Mouse (Mus musculus) olfactory bulb, adult 2 months (tissue): Measurements from ENCODE around the gene Mlxip. TPM values are rescaled to one million over a fixed set of nuclear protein-coding genes. Genes with fewer than 3 reads are reported as not detected.

Experiments
- H3K27ac ChIP-seq: fragments of 200-500 bp; 2 replicates; pipeline ENCODE4 v1.5.1; 2012; ENCODE audit warnings: low read depth, low read length; ENCODE audit not compliant: insufficient read depth
- H3K4me1 ChIP-seq: fragments of 200-500 bp; 2 replicates; pipeline ENCODE4 v1.6.1; 2012; ENCODE audit warnings: low read length; ENCODE audit not compliant: control insufficient read depth, insufficient read depth
- H3K4me3 ChIP-seq: fragments of 200-500 bp; 2 replicates; pipeline ENCODE4 v1.5.1; 2012; ENCODE audit warnings: mild to moderate bottlenecking, low read depth, low read length, moderate library complexity; ENCODE audit not compliant: insufficient read depth
- CTCF ChIP-seq: fragments of 200-500 bp; IDR thresholded peaks from 2 replicates; pipeline ENCODE4 v1.5.1; 2012; ENCODE audit warnings: low read depth, mild to moderate bottlenecking, low read length, moderate library complexity; ENCODE audit not compliant: insufficient read depth
- POLR2A ChIP-seq: fragments of 200-500 bp; IDR thresholded peaks from 2 replicates; pipeline ENCODE4 v1.6.1; 2012; ENCODE audit warnings: mild to moderate bottlenecking, low read depth, low read length, moderate library complexity; ENCODE audit not compliant: insufficient read depth
- WGBS: fragments of 180-500 bp; shearing (Covaris S2); methylation state at CpG from one replicate; pipeline ENCODE4 v1.1.7; 2018; 5-methylcytosine and 5-hydroxymethylcytosine counted together
- polyA plus RNA-seq: library from polyadenylated mRNA; stranded (reverse); fragments of >200 nt; gene quantifications from 2 replicates; pipeline ENCODE4 v1.2.4, GENCODE M21; 2012; ENCODE audit warnings: low replicate concordance; ENCODE audit not compliant: missing spikeins, insufficient read depth, insufficient read length

The Mlxip gene
- polyA plus RNA-seq, 1 experiment = not detected

DNA sequence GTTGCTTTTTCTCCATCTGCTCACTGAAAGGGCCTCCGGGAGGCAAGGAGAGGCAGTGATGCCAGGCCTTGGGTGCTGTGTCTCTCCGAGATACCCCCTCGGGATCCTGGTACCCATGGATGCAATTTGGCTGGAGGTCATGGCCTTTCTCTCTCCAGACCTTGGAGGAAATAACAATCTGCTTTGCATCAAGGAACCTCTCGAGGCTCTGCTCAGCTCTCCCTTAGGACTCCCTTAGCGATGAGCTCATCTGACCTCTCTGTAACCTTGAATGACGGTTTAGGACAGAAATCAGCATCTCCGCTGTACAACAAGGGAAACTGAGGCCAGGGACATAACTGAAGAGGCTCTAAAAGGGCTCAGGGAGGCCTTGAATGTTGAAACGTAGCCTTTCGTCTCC is 15.9 kb upstream of the Mlxip start:
- Histone ChIP-seq H3K27ac (no peak overlapping the region), H3K4me3 (no peak overlapping the region), H3K4me1 (peaks cover 8% of the 10 kb centered on the region)
- TF ChIP-seq POLR2A (no peak), CTCF (no peak)
- WGBS = 83% methylated on average over 9 of the region's 9 CpGs

DNA sequence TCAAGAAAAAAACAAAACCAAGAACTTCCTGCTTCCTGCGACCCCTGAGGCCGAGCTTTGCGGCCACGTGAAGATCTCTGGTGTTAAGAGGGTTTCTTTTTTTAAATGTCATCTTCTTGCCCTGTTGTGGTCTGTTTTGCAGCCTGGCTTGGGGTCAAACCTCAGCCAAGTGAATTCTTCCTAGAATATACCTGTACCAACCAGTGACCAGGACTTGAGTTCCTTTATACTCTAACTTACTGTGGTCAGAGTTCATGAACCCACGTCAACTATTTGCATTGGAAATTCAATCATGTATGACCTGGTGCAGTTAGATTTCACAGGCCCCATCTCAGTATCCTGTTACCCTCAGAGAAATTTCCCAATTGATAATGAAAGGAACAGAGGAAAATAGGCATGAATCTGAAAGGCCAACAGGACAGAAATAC is 15.1 kb upstream of the Mlxip start:
- Histone ChIP-seq H3K4me3 (no peak overlapping the region), H3K4me1 (peaks cover 8% of the 10 kb centered on the region), H3K27ac (no peak overlapping the region)
- 82% methylated on average over 5 of the region's 5 CpGs for WGBS
- TF ChIP-seq CTCF (no peak), POLR2A (no peak)

- 0 out of 2 replicates have a peak, but pooled peaks cover 4% of the 10 kb centered on the region for H3K4me1 ChIP-seq
- no peak overlapping the region for H3K27ac ChIP-seq
- no peak overlapping the region for H3K4me3 ChIP-seq
- 55% methylated on average over 20 of the region's 20 CpGs for WGBS
- TF ChIP-seq CTCF = no peak
- TF ChIP-seq POLR2A = no peak
Observed at GRCm38 (mm10) chr5:123381968-123382367, 12.6 kb upstream of the Mlxip start.

DNA sequence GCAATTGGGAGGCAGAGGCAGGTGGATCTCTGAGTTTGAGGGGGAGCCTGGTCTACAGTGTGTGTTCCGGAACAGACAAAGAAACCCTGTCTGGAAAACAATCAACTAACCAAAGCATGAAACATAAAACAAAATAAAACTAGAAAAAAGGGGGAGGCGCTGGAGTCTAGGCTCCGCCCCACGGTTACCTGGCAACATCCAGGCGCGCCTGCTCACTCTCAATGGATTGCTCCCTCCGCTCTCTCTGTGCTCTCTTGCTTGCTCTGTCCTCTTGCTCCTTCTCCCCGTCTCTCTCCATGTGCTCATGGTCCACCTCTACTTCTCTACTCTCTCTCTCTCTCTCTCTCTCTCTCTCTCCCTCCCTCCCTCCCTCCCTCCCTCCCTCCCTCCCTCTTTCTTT is 11.9 kb upstream of the Mlxip start:
- Histone ChIP-seq H3K27ac (no peak overlapping the region), H3K4me3 (no peak overlapping the region), H3K4me1 (no peaks in the 10 kb centered on the region)
- 89% methylated on average over 8 of the region's 8 CpGs for WGBS
- no peak for TF ChIP-seq POLR2A
- no peak for TF ChIP-seq CTCF

GRCm38 (mm10) chr5:123388452-123388851 is 6.1 kb upstream of the Mlxip start:
- TF ChIP-seq POLR2A = no peak
- no peak for TF ChIP-seq CTCF
- no peak overlapping the region for H3K4me3 ChIP-seq
- no peak overlapping the region for H3K27ac ChIP-seq
- WGBS = 51% methylated on average over 3 of the region's 3 CpGs
- no peaks in the 10 kb centered on the region for H3K4me1 ChIP-seq

DNA sequence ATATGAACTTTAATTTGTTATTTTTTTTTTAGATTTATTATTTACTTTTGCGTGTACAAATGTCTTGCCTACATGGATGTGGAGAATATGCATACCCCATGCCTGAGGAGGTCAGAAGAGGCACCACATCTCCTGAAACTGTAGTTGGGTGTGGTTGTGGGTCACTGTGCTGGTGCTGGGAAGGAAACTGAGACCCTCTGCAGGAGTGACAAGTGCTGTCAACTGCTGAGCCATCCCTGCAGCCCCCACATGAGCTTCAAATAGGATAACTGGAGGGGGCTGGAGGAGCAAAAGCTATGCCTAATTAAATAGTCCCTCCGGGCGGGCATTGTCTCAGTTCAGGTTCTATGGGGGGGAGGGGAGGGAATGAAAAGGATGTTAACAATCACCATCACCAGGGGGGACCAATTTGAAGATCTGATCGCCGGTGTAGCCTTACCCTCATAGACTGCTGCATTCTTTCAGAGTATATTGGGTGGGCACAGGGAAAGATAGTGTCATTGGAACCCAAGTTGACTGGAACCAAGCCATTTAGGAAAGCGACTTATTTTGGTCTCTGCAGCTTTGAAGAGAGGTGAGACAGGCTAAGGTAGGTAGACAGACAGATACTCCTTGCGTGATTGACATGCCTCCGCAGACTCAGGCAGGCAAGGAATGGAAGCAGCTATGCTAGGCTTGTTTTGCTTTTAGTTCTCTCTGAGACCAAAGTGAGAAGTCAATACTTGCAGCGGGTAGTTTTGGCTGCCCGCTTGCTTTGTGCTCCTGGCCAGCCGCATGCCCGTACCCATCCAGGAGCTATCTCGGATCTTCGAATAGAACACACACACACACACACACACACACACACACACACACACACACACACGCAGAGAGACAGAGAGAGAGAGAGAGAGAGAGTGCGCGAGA is 3.8 kb upstream of the Mlxip start:
- H3K4me1 ChIP-seq = peaks cover 4% of the 10 kb centered on the region; the same call in 1 of the 2 replicates
- TF ChIP-seq CTCF = no peak
- TF ChIP-seq POLR2A = no peak
- peak overlapping the region; percentile 55 for H3K4me3 ChIP-seq
- 5% methylated on average over 17 of the region's 17 CpGs for WGBS
- no peak overlapping the region for H3K27ac ChIP-seq

DNA sequence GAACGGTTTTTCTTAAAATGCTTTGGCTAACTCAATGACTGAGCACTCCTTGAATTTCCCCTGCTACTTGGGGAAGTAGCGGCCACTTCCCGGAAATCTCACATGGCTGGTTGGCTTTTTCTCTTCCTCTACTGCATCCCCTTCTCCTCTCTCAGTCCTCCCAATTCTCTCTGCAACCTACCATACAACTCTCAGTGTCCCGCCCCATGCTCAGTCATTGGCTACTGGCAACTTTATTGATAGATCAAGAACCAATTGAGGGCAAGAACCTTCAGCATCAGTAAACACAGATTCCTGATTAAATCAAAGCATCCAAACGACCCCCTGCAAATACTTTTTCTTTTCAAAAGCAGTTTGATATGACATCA is 3.2 kb upstream of the Mlxip start:
- Histone ChIP-seq H3K27ac (no peak overlapping the region), H3K4me3 (peak overlapping the region; percentile 55), H3K4me1 (peaks cover 7% of the 10 kb centered on the region; the same call in 1 of the 2 replicates)
- WGBS = 5% methylated on average over 5 of the region's 5 CpGs
- TF ChIP-seq CTCF (no peak), POLR2A (no peak)

GRCm38 (mm10) chr5:123393786-123394302 is 754 bp upstream of the Mlxip start:
- peaks cover 14% of the 10 kb centered on the region for H3K4me1 ChIP-seq
- TF ChIP-seq CTCF (no peak), POLR2A (no peak)
- peak overlapping the region; percentile 90 for H3K4me3 ChIP-seq
- H3K27ac ChIP-seq = no peak overlapping the region
- WGBS = 11% methylated on average over 5 of the region's 5 CpGs
